Mouse (Mus musculus) lung, adult 2 months (tissue): ENCODE measurements around the gene Steap2.
"Not testable (repeated sequence)": the region's sequence is repeated elsewhere in the genome, so short reads cannot be mapped to it uniquely, and the experiment has no call there.

Experiments used
- CTCF ChIP-seq: fragments of 200-500 bp; IDR thresholded peaks from 2 replicates; pipeline ENCODE4 v1.5.1; 2011; ENCODE audit warnings: mild to moderate bottlenecking, low read length, control low read depth; ENCODE audit not compliant: insufficient read depth
- POLR2A ChIP-seq: fragments of 200-500 bp; IDR thresholded peaks from 2 replicates; pipeline ENCODE4 v1.6.1; 2011; ENCODE audit warnings: low read depth, mild to moderate bottlenecking, control low read depth, low read length, borderline replicate concordance; ENCODE audit errors: extremely low read depth

DNA sequence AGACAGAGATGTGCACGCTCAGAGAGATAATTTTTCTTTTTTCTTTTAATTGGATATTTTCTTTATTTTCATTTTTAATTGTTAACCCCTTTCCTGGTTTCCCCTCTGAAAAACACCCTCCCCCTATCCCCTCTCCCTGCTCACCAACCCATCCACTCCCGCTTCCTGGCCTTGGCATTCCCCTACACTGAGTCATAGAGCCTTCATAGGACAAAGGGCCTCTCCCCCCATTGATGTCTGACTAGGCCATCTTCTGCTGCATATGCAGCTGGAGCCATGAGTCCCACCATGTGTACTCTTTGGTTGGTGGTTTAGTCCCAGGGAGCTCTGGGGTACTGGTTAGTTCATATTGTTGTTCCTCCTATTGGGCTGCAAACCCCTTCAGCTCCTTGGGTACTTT is 9.4 kb downstream of the Steap2 start:
- TF ChIP-seq POLR2A, CTCF: not testable (repeated sequence)
